Mouse (Mus musculus): Measurements from ENCODE around the gene Trpc4ap. TPM values are rescaled to one million over a fixed set of nuclear protein-coding genes. Genes with fewer than 3 reads are reported as not detected.

Gene Trpc4ap
- polyA plus RNA-seq, 1 experiment from 2014 or later, result 138 TPM

- Histone ChIP-seq H3K9me3 (replicated peaks) (no peaks in the 10 kb centered on the region), H3K27ac (no peak overlapping the region), H3K27me3 (no peaks in the 10 kb centered on the region), H3K4me1 (peaks cover 11% of the 10 kb centered on the region), H3K36me3 (no peaks in the 10 kb centered on the region), H3K9ac (0 out of 2 replicates have a peak overlapping the region, but pooled peaks have one; percentile 6), H3K4me3 (replicated peaks) (no peak overlapping the region), H3K4me2 (no peak overlapping the region)
- ATAC-seq (replicated peaks; ENCODE audit: low FRiP score), result no peak
- WGBS, result 69% methylated on average over 3 of the region's 3 CpGs
Observed at GRCm38 (mm10) chr2:155603707-155604106, 88.5 kb downstream of the Trpc4ap start.

GRCm38 (mm10) chr2:155595516-155595915 is 96.7 kb downstream of the Trpc4ap start:
- no peak overlapping the region for H3K4me2 ChIP-seq
- ATAC-seq (replicated peaks; ENCODE audit: low FRiP score), result no peak
- H3K9me3 ChIP-seq (replicated peaks), result no peaks in the 10 kb centered on the region
- H3K4me1 ChIP-seq, result peaks cover 18% of the 10 kb centered on the region
- WGBS, result 85% methylated on average over 6 of the region's 6 CpGs
- H3K4me3 ChIP-seq (replicated peaks), result no peak overlapping the region
- no peaks in the 10 kb centered on the region for H3K36me3 ChIP-seq
- H3K27ac ChIP-seq, result no peak overlapping the region
- no peaks in the 10 kb centered on the region for H3K27me3 ChIP-seq
- H3K9ac ChIP-seq, result no peak overlapping the region

GRCm38 (mm10) chr2:155592854-155593283 is 99.3 kb downstream of the Trpc4ap start:
- H3K27ac ChIP-seq, result peak overlapping the region; percentile 76
- no peaks in the 10 kb centered on the region for H3K36me3 ChIP-seq
- peak overlapping the region; percentile 76 for H3K4me2 ChIP-seq
- H3K9me3 ChIP-seq (replicated peaks), result no peaks in the 10 kb centered on the region
- ATAC-seq (replicated peaks; ENCODE audit: low FRiP score), result no peak
- H3K4me3 ChIP-seq (replicated peaks), result peak overlapping the region; percentile 71
- H3K4me1 ChIP-seq, result peaks cover 18% of the 10 kb centered on the region
- 2% methylated on average over 9 of the region's 9 CpGs for WGBS
- H3K9ac ChIP-seq, result peak overlapping the region; percentile 68
- H3K27me3 ChIP-seq, result no peaks in the 10 kb centered on the region

GRCm38 (mm10) chr2:155592137-155592853 is 99.9 kb downstream of the Trpc4ap start, which contains the start of gene Gss:
TSS of gene Gss (minus strand) at chr2:155592810.
- no peaks in the 10 kb centered on the region for H3K9me3 ChIP-seq (replicated peaks)
- peak; percentile 95 for ATAC-seq (replicated peaks; ENCODE audit: low FRiP score)
- peak within 1 kb of the TSS; percentile 70 for H3K9ac ChIP-seq
- H3K4me3 ChIP-seq (replicated peaks), result peak within 1 kb of the TSS; percentile 71
- H3K4me1 ChIP-seq, result peaks cover 18% of the 10 kb centered on the region
- H3K4me2 ChIP-seq, result peak within 1 kb of the TSS; percentile 76
- no peaks in the 10 kb centered on the region for H3K27me3 ChIP-seq
- H3K27ac ChIP-seq, result peak within 1 kb of the TSS; percentile 91
- under 1% methylated on average over 53 of the region's 53 CpGs for WGBS
- H3K36me3 ChIP-seq, result no peaks in the 10 kb centered on the region

- 5% methylated on average over 6 of the region's 6 CpGs for WGBS
- H3K36me3 ChIP-seq, result no peaks in the 10 kb centered on the region
- peak overlapping the region; percentile 70 for H3K9ac ChIP-seq
- no peak for ATAC-seq (replicated peaks; ENCODE audit: low FRiP score)
- peaks cover 15% of the 10 kb centered on the region for H3K4me1 ChIP-seq
- H3K4me2 ChIP-seq, result peak overlapping the region; percentile 76
- no peaks in the 10 kb centered on the region for H3K27me3 ChIP-seq
- peak overlapping the region; percentile 71 for H3K4me3 ChIP-seq (replicated peaks)
- H3K9me3 ChIP-seq (replicated peaks), result no peaks in the 10 kb centered on the region
- H3K27ac ChIP-seq, result peak overlapping the region; percentile 91
Observed at GRCm38 (mm10) chr2:155591676-155592075, 100.5 kb downstream of the Trpc4ap start.

- H3K27me3 ChIP-seq, result no peaks in the 10 kb centered on the region
- H3K9ac ChIP-seq, result no peak overlapping the region
- peak overlapping the region; percentile 76; the same call in 1 of the 2 replicates for H3K4me2 ChIP-seq
- peaks cover 15% of the 10 kb centered on the region for H3K4me1 ChIP-seq
- no peak overlapping the region for H3K27ac ChIP-seq
- no peaks in the 10 kb centered on the region for H3K36me3 ChIP-seq
- no peaks in the 10 kb centered on the region for H3K9me3 ChIP-seq (replicated peaks)
- no peak overlapping the region for H3K4me3 ChIP-seq (replicated peaks)
- no peak for ATAC-seq (replicated peaks; ENCODE audit: low FRiP score)
- WGBS, result 90% methylated on average over 2 of the region's 2 CpGs
Observed at GRCm38 (mm10) chr2:155590876-155591275, 101.3 kb downstream of the Trpc4ap start.

GRCm38 (mm10) chr2:155589521-155589920 is 102.7 kb downstream of the Trpc4ap start:
- no peak overlapping the region for H3K4me3 ChIP-seq (replicated peaks)
- 77% methylated on average over 6 of the region's 6 CpGs for WGBS
- H3K36me3 ChIP-seq, result no peaks in the 10 kb centered on the region
- no peak overlapping the region for H3K4me2 ChIP-seq
- no peak for ATAC-seq (replicated peaks; ENCODE audit: low FRiP score)
- H3K9me3 ChIP-seq (replicated peaks), result no peaks in the 10 kb centered on the region
- H3K4me1 ChIP-seq, result peaks cover 15% of the 10 kb centered on the region
- H3K9ac ChIP-seq, result no peak overlapping the region
- H3K27me3 ChIP-seq, result no peaks in the 10 kb centered on the region
- no peak overlapping the region for H3K27ac ChIP-seq

- 69% methylated on average over 3 of the region's 3 CpGs for WGBS
- no peaks in the 10 kb centered on the region for H3K9me3 ChIP-seq (replicated peaks)
- peaks cover 13% of the 10 kb centered on the region for H3K4me1 ChIP-seq
- ATAC-seq (replicated peaks; ENCODE audit: low FRiP score), result no peak
- H3K4me3 ChIP-seq (replicated peaks), result no peak overlapping the region
- H3K9ac ChIP-seq, result no peak overlapping the region
- no peak overlapping the region for H3K27ac ChIP-seq
- no peaks in the 10 kb centered on the region for H3K36me3 ChIP-seq
- no peaks in the 10 kb centered on the region for H3K27me3 ChIP-seq
- no peak overlapping the region for H3K4me2 ChIP-seq
Observed at GRCm38 (mm10) chr2:155588136-155588535, 104.0 kb downstream of the Trpc4ap start.

- ATAC-seq (replicated peaks; ENCODE audit: low FRiP score), result no peak
- no peak overlapping the region for H3K9ac ChIP-seq
- H3K27ac ChIP-seq, result no peak overlapping the region
- H3K4me2 ChIP-seq, result no peak overlapping the region
- no peak overlapping the region for H3K4me3 ChIP-seq (replicated peaks)
- WGBS, result 69% methylated on average over 10 of the region's 10 CpGs
- H3K4me1 ChIP-seq, result no peaks in the 10 kb centered on the region
- no peaks in the 10 kb centered on the region for H3K9me3 ChIP-seq (replicated peaks)
- H3K27me3 ChIP-seq, result no peaks in the 10 kb centered on the region
- peaks cover 3% of the 10 kb centered on the region; the same call in 1 of the 2 replicates for H3K36me3 ChIP-seq
Observed at GRCm38 (mm10) chr2:155585486-155585885, 106.7 kb downstream of the Trpc4ap start.

GRCm38 (mm10) chr2:155585082-155585481 is 107.1 kb downstream of the Trpc4ap start:
- Histone ChIP-seq H3K4me3 (replicated peaks) (no peak overlapping the region), H3K4me1 (no peaks in the 10 kb centered on the region), H3K9me3 (replicated peaks) (no peaks in the 10 kb centered on the region), H3K4me2 (no peak overlapping the region), H3K27me3 (no peaks in the 10 kb centered on the region), H3K9ac (no peak overlapping the region), H3K27ac (no peak overlapping the region), H3K36me3 (peaks cover 4% of the 10 kb centered on the region; the same call in 1 of the 2 replicates)
- ATAC-seq (replicated peaks; ENCODE audit: low FRiP score), result no peak
- WGBS, result 90% methylated on average over 9 of the region's 9 CpGs

Data from kidney, embryonic 15.5 days (tissue).